Mouse (Mus musculus): ENCODE data around the gene Tmem216.

Tmem216 gene

DNA sequence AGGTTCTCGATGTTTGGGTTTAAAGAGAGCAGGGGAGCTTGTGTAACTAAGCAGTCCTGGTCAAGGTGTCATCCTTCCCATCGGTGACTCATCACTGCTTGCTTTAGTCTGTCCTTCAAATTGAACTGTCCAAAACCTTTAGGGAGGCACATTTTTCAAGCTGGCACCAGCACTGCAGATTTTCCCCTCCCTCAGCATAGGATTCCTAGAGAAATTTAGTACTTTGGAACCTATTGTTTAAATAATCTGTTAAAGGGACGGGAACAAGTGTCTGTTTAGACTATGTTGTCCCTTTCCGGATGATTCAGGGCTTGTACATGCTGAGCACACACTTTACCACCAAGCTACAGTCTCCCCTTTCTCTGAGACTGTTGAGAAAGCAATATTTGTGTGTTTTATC, 9.2 kb upstream of the Tmem216 start:
- no peak for DNase-seq (ENCODE audit: low read depth, low spot score)

- no peak for DNase-seq (ENCODE audit: low read depth, low spot score)
These were observed 8.2 kb upstream of the Tmem216 start for GRCm38 (mm10) chr19:10564278-10564677.

GRCm38 (mm10) chr19:10562351-10562750, 6.3 kb upstream of the Tmem216 start:
- no peak for DNase-seq (ENCODE audit: low read depth, low spot score)

- no peak for DNase-seq (ENCODE audit: low read depth, low spot score)
These were observed 5.7 kb upstream of the Tmem216 start for GRCm38 (mm10) chr19:10561558-10562314.

DNA sequence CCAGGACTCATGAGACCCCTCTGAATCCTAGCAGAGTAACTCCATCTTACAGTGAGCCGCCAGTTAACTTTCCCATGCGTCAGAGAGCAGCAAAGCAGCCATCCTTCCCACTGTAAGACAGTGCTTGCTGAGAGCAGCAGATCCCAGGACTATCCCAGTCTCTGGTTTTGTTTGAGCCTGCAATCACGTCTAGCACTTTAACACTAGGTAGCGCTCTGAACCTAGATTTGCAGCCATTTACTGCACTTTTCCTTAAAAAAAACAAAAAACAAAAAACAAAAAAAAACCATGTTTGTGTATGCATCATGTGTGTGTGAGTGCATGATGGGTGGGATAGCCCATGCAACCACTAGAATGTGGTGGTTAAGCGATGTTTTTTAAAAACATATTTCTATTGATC, 4.1 kb upstream of the Tmem216 start:
- peak; percentile 29 for DNase-seq (ENCODE audit: low read depth, low spot score)

DNA sequence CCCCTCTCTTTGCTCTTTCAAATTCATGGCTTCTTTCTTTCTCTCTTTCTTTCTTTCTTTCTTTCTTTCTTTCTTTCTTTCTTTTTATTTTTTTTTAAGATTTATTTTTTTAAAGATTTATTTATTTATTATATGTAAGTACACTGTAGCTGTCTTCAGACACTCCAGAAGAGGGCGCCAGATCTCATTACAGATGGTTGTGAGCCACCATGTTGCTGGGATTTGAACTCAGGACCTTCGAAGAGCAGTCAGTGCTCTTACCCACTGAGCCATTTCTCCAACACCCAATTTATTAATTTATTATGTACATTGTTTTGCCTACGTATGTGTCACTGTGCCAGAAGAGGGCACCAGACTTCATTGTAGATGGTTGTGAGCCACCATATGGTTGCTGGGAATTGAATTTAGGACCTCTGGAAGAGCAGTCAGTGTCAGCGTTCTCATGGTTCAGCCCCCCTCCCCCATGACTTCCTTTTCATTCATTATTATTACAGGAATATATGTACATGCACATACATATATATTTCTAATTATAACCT, 1.9 kb upstream of the Tmem216 start:
- peak; percentile 42 for DNase-seq (ENCODE audit: low read depth, low spot score)

DNA sequence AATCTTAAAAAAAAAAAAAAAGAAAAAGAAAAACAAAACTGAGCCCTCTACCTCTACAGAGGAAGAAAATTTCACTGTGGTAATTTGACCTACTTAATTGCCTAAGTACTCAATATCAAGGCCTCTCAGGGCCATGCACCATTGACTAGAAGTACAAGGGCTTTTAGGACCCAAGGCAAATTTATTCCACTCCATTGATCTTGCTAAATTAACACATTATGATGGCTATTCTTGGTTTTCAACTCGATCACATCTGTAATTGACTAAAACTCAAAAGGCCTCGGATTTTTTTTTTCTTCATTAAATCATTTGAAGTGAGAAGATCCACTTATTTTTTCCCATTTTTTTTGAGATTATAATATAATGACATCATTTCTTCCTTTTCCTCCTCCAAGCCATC, 1.4 kb upstream of the Tmem216 start:
- DNase-seq (ENCODE audit: low read depth, low spot score): no peak

- no peak for DNase-seq (ENCODE audit: low read depth, low spot score)
These were observed 963 bp upstream of the Tmem216 start for GRCm38 (mm10) chr19:10557001-10557400.

DNA sequence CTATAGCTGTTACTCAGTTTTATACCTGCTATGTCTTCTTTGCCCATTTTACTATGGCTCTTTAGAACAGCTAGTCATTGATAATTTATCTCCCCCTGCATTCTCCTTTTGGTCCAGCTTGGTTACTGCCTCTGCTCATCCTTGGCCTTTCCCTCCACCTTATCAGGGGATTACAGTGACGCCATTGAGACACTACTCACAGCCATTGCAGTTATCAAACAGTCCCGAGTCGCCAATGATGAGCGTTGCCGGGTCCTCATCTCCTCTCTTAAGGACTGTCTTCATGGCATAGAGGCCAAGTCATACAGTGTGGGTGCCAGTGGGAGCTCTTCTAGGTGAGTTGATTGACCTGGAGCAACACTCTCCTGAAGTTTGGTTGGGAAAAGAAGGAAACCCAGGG, 16.6 kb downstream of the Tmem216 start:
- DNase-seq (ENCODE audit: low read depth, low spot score): no peak

GRCm38 (mm10) chr19:10530082-10530481, 26.0 kb downstream of the Tmem216 start:
- peak; percentile 37 for DNase-seq (ENCODE audit: low read depth, low spot score)

GRCm38 (mm10) chr19:10525910-10526309, 30.1 kb downstream of the Tmem216 start, which contains the start of gene Sdhaf2:
TSS of gene Sdhaf2 (minus strand) at chr19:10526142.
- DNase-seq (ENCODE audit: low read depth, low spot score): peak; percentile 66

DNA sequence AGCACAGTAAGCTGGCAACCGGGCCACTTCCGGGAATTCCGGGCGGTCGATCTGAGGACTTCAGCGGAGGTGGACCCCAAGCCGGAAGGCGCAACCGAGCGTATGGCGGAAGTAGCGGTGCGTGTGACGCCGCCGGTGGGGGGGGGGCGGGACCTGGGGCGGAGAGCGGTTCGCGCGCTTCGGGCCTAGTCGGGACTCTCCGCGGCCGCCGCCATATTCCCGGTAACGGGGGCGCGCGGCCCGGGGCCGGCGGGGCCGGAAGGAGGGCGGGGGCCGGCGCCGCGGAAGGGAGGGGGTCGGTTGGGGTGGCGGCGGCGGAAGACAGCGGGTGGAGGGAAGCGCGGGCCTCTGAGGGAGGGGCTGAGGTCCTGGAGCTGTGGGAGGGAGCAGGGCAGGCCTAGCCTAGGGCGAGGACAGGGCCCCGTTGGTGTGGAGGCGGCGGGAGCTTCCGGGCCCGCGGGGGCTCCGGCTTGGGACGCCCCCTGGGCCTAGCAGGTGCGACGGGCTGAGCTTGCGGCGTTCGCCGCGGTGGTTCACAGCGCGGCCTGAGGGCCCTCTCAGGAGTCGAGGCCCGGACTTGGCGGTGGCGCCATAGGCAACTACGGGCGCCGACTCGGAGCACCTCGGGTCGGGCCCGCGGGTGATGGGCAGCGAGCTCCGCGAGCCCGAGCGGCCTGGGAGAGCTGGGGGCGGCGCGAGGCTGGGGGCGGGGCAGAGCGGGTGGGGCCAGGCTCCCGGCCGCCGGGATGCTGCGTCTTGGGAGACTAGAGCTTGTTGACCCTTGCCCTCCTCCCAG, 30.7 kb downstream of the Tmem216 start, which contains the start of gene Cpsf7:
Gene Cpsf7, plus strand, starts transcription at position 161 of the 796 bp plus-strand sequence.
- DNase-seq (ENCODE audit: low read depth, low spot score): peak; percentile 97

DNA sequence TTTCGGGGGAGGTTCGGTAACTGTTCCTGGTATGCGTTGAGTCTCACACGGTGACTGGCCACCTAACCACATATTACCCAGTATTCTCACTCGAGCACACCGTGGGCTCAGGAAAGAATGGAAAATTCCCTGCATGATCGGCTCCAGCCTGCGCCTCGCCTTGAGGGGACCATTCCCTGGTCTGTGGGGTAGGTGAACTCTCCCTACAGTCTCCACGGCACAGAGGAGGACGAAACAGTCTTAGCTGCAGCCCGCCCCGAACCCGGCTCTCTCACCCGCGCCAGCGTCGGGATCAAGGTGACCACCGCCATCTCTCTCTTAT, 31.3 kb downstream of the Tmem216 start:
- no peak for DNase-seq (ENCODE audit: low read depth, low spot score)

DNA sequence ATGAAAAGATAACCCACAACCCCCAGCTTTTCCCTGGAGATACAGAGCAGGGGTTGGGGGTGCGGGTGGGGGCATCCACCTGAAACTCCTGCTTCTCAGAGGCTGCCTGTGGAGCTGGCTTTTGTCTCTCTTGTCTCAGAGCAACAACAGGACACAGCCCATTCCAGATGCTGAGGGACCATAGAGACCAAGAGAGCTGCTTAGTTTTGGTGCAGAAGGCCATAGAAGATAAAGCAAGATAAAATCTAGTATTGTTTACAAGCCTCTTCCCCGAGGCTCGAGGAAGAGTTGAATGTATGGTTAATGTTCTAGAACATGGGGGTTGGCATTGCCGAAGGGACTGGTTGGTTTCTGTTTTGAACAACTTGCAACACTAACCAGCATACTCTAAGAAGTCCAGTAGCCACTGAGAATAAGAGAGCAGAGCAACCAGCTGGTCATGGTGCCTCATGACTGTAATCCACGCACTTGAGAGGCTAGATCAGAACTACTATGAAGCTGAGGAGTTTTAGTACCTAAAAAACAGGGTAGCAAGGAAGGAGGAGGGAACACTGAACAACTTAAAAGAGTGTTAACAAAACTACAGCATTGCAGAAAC, 32.5 kb downstream of the Tmem216 start:
- DNase-seq (ENCODE audit: low read depth, low spot score): peak; percentile 57

DNA sequence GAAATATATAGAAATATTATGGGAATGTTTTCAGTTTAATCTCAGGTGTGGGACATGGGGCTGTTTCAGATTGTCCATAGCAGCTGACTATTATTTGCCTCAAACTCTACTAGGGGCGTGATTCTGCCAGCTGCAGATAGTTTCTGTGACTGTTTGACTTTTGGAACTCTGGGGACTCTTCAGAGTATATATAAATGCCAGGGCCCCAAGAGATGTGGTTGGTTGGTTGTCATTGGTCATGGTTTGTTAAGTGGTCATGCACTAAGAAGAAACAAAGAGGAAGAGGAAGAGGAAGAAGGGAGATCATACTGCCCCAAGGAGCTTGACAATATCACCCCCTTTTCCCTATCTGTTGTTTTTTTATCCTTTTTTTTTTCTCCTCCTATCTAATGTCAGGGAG, 34.1 kb downstream of the Tmem216 start:
- DNase-seq (ENCODE audit: low read depth, low spot score): peak; percentile 80

- peak; percentile 66 for DNase-seq (ENCODE audit: low read depth, low spot score)
These were observed 35.7 kb downstream of the Tmem216 start for GRCm38 (mm10) chr19:10520355-10520754.

GRCm38 (mm10) chr19:10510759-10511330, 45.2 kb downstream of the Tmem216 start:
- DNase-seq (ENCODE audit: low read depth, low spot score): no peak

DNA sequence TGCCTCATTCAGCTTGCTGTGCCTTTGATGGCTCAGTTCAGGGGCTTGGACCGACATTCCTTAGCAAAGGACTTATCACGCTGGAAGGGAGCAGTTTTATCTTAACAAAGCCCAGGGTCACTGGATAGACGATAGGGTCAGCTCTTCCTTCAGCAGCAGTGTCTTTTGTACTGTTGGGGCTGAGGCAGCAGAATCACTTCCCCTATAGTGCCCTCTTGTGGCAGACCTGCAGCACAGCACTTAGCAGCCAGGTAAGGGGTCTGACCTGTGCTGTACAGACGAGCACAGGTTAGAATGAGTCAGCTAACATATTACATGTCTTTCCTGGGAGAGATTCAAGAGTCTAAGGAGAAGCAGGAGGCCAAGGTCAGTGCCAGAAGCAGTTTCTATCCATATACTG, 53.5 kb downstream of the Tmem216 start:
- peak; percentile 69 for DNase-seq (ENCODE audit: low read depth, low spot score)

GRCm38 (mm10) chr19:10500581-10500980, 55.5 kb downstream of the Tmem216 start:
- no peak for DNase-seq (ENCODE audit: low read depth, low spot score)

DNA sequence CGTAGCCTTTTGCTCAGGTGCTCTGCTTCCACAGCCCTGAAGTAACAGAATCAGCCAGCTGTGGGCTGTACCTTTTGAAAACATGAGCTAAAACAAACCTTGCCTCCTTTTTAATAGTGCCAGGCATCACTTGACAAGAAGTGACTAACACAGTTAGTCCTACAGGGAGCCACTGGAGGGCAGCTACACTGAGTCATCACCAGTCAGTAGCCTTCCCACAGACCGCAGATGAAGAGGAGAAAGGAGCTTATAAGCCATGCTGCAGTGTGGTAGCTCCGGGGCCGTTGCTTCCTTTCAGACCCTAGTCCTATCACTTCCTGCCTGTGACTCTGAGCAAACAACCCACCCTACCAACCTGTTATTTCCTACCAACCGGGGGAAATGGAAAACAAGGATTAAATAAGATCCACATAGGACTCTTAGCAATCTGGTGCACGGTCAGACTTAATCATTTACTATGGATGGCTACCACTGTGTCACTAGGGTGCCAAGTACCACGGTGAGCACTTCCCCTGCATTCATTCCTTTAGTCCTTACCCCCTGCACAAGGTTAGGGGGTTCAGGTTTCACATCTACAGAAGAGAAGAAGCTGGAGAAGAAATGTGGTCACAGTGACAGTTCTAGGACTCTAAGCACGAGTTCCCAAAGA, 58.4 kb downstream of the Tmem216 start:
- DNase-seq (ENCODE audit: low read depth, low spot score): no peak

DNA sequence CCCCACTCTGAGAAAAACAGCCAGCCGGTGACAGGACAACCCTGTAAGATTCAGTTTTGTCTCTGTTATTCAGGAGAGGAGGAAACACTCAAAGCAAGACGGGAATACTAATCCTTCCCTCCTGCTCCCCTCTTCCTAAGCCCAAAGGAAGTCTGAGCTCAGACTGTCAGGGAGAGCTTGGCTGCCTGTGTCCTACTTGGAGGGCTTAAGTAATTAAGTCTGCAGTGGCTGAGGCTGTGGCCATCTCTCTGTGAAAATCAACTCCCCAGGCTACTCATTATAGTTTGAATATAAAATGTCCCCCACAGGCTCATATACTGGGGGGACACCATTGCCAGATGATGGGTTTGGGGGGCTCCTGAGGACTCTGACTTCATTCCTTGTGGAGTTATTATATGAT, 59.1 kb downstream of the Tmem216 start:
- DNase-seq (ENCODE audit: low read depth, low spot score): no peak
